Mouse (Mus musculus): Measurements from ENCODE around the gene Recql5.

The Recql5 gene

GRCm38 (mm10) chr11:115900561-115901337, 32.5 kb downstream of the Recql5 start:
- no peak for DNase-seq (ENCODE audit: low spot score in 2 of 2)

- DNase-seq (ENCODE audit: low spot score in 2 of 2): no peak
Observed at GRCm38 (mm10) chr11:115899486-115900266, 33.6 kb downstream of the Recql5 start, which contains the start of gene Smim5. Gene Smim5 (plus strand): TSS chr11:115899966.

- peak; percentile 25 to 43 for DNase-seq (ENCODE audit: low spot score in 2 of 2)
Observed at GRCm38 (mm10) chr11:115898886-115899285, 34.4 kb downstream of the Recql5 start.

- DNase-seq (ENCODE audit: low spot score in 2 of 2): no peak
Observed at GRCm38 (mm10) chr11:115898446-115898845, 34.8 kb downstream of the Recql5 start.

- DNase-seq (ENCODE audit: low spot score in 2 of 2): no peak
Observed at GRCm38 (mm10) chr11:115894755-115895520, 38.3 kb downstream of the Recql5 start.

- no peak for DNase-seq (ENCODE audit: low spot score in 2 of 2)
Observed at GRCm38 (mm10) chr11:115893071-115893470, 40.2 kb downstream of the Recql5 start.

- no peak for DNase-seq (ENCODE audit: low spot score in 2 of 2)
Observed at GRCm38 (mm10) chr11:115892213-115892612, 41.1 kb downstream of the Recql5 start.

- no peak for DNase-seq (ENCODE audit: low spot score in 2 of 2)
Observed at GRCm38 (mm10) chr11:115889159-115889558, 44.1 kb downstream of the Recql5 start.

- DNase-seq (ENCODE audit: low spot score in 2 of 2): no peak
Observed at GRCm38 (mm10) chr11:115888020-115888419, 45.3 kb downstream of the Recql5 start.

GRCm38 (mm10) chr11:115886446-115886845, 46.8 kb downstream of the Recql5 start:
- DNase-seq (ENCODE audit: low spot score in 2 of 2): no peak

GRCm38 (mm10) chr11:115885281-115885680, 48.0 kb downstream of the Recql5 start:
- DNase-seq (ENCODE audit: low spot score in 2 of 2): no peak

- DNase-seq (ENCODE audit: low spot score in 2 of 2): no peak
Observed at GRCm38 (mm10) chr11:115884361-115884760, 48.9 kb downstream of the Recql5 start.

- no peak for DNase-seq (ENCODE audit: low spot score in 2 of 2)
Observed at GRCm38 (mm10) chr11:115883251-115883650, 50.0 kb downstream of the Recql5 start.

GRCm38 (mm10) chr11:115881002-115881401, 52.3 kb downstream of the Recql5 start:
- no peak for DNase-seq (ENCODE audit: low spot score in 2 of 2)

- no peak for DNase-seq (ENCODE audit: low spot score in 2 of 2)
Observed at GRCm38 (mm10) chr11:115878071-115878470, 55.2 kb downstream of the Recql5 start.

- no peak for DNase-seq (ENCODE audit: low spot score in 2 of 2)
Observed at GRCm38 (mm10) chr11:115877174-115877755, 56.0 kb downstream of the Recql5 start.

GRCm38 (mm10) chr11:115876438-115876837, 56.8 kb downstream of the Recql5 start:
- DNase-seq (ENCODE audit: low spot score in 2 of 2): no peak

- no peak for DNase-seq (ENCODE audit: low spot score in 2 of 2)
Observed at GRCm38 (mm10) chr11:115875935-115876334, 57.3 kb downstream of the Recql5 start.

GRCm38 (mm10) chr11:115872437-115872836, 60.8 kb downstream of the Recql5 start:
- no peak for DNase-seq (ENCODE audit: low spot score in 2 of 2)

GRCm38 (mm10) chr11:115869393-115869792, 63.9 kb downstream of the Recql5 start:
- no peak for DNase-seq (ENCODE audit: low spot score in 2 of 2)

- no peak for DNase-seq (ENCODE audit: low spot score in 2 of 2)
Observed at GRCm38 (mm10) chr11:115863895-115864294, 69.4 kb downstream of the Recql5 start.

All from frontal cortex, postnatal 14 days (tissue).